12 mouse cellular contexts compared by ENCODE assay signal in the genomic region with DNA sequence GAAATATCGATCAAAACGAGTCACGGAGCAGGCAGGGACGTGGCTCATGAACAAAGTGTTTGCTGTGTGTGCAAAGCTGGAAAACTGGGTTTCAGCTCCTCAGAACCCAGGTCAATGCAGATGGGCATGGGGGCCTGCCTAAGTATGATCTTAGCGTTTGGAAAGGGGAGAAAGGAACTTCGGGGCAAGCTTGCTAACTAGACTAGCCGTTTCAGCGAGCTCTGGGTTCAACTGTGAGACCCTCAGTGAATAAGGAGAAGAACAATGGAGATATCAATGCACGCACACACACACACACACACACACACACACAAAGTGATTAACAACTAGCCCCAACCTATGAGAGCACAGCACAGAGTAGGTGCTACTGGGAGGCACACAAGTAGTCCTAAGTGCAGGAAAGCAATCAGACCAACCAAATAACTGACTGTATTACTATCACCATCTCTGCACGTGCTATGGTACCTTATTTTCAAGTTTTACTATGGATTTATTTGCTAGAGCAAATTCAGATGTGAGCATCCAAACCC.
DNase-seq lines count a peak whose midpoint lies in the region; ATAC-seq lines count a peak whose summit lies in the region.
"Had no signal": no experiment of that assay in that cellular context is flagged by ENCODE, and none has a peak within 500 bp of the region (broad histone marks: within the 10 kb centered on the region; RNA-seq: fewer than 3 reads in every experiment).

No protein-coding gene starts in this region.

- H3K4me1 ChIP-seq in heart, embryonic 16.5 days (ENCODE audit: control insufficient read depth, insufficient read depth, low read length), result peaks cover 12% of the 10 kb centered on the region
- peaks cover 28% of the 10 kb centered on the region for H3K4me1 ChIP-seq in embryonic facial prominence, embryonic 14.5 days (ENCODE audit: control insufficient read depth, insufficient read depth, low read length)
- peaks cover 14% of the 10 kb centered on the region for H3K4me1 ChIP-seq in intestine, embryonic 15.5 days (replicated peaks)
- H3K4me1 ChIP-seq in neural tube, embryonic 13.5 days (replicated peaks), result peaks cover 23% of the 10 kb centered on the region

- H3K9ac ChIP-seq in heart, embryonic 16.5 days (ENCODE audit: low read length), result no peak overlapping the region
- H3K9ac ChIP-seq in embryonic facial prominence, embryonic 14.5 days (ENCODE audit: low read depth, low read length), result peak overlapping the region; percentile 11; the same call in 1 of the 2 replicates
- H3K9ac ChIP-seq in intestine, embryonic 15.5 days, result no peak overlapping the region
- H3K9ac ChIP-seq in neural tube, embryonic 13.5 days, result 0 out of 2 replicates have a peak overlapping the region, but pooled peaks have one; percentile 17
- H3K9ac ChIP-seq: liver, embryonic 14.5 days had no signal

- no peaks in the 10 kb centered on the region for H3K27me3 ChIP-seq in heart, embryonic 16.5 days (ENCODE audit: control insufficient read depth, insufficient read depth, low read length)
- no peaks in the 10 kb centered on the region for H3K27me3 ChIP-seq in embryonic facial prominence, embryonic 14.5 days (replicated peaks; ENCODE audit: control insufficient read depth, insufficient read depth, low read length)
- H3K27me3 ChIP-seq in intestine, embryonic 15.5 days (replicated peaks), result no peaks in the 10 kb centered on the region
- H3K27me3 ChIP-seq in neural tube, embryonic 13.5 days, result no peaks in the 10 kb centered on the region

- H3K9me3 ChIP-seq in heart, embryonic 16.5 days (replicated peaks; ENCODE audit: control insufficient read depth, low read length), result no peaks in the 10 kb centered on the region
- no peaks in the 10 kb centered on the region for H3K9me3 ChIP-seq in embryonic facial prominence, embryonic 14.5 days (ENCODE audit: control insufficient read depth, low read length)
- H3K9me3 ChIP-seq in intestine, embryonic 15.5 days, result no peaks in the 10 kb centered on the region
- H3K9me3 ChIP-seq in neural tube, embryonic 13.5 days, result no peaks in the 10 kb centered on the region
- H3K9me3 ChIP-seq: G1E had no signal

- ATAC-seq in heart, embryonic 16.5 days (replicated peaks; ENCODE audit: extremely low read depth, insufficient read depth, low FRiP score), result no peak
- ATAC-seq in embryonic facial prominence, embryonic 14.5 days (ENCODE audit: low read depth), result no peak
- peak; percentile 44 for ATAC-seq in intestine, embryonic 15.5 days
- no peak for ATAC-seq in neural tube, embryonic 13.5 days (ENCODE audit: low read depth)

- DNase-seq in heart, postnatal 14 days, result no peak
- no peak for DNase-seq in embryonic facial prominence, embryonic 14.5 days (ENCODE audit: low spot score)
- no peak for DNase-seq in spleen, postnatal 4 days (ENCODE audit: low spot score in 2 of 2)
- DNase-seq in adrenal gland, postnatal 36 days, result no peak
- no peak for DNase-seq in gastrocnemius, postnatal 10 days
- DNase-seq: adrenal gland, postnatal 14 days; thymus, adult 18-20 months had no signal

- no peak overlapping the region for H3K27ac ChIP-seq in heart, embryonic 16.5 days (ENCODE audit: low read length)
- peak overlapping the region; percentile 83; the same call in 1 of the 2 replicates for H3K27ac ChIP-seq in embryonic facial prominence, embryonic 14.5 days (replicated peaks; ENCODE audit: low read depth, low read length)
- H3K27ac ChIP-seq in intestine, embryonic 15.5 days, result 0 out of 2 replicates have a peak overlapping the region, but pooled peaks have one; percentile 3
- H3K27ac ChIP-seq in neural tube, embryonic 13.5 days (replicated peaks), result no peak overlapping the region
- H3K27ac ChIP-seq: liver, embryonic 14.5 days had no signal

- H3K4me2 ChIP-seq in heart, embryonic 16.5 days (ENCODE audit: low read depth, low read length), result peak overlapping the region; percentile 31; the same call in 1 of the 2 replicates
- peak overlapping the region; percentile 38; the same call in 1 of the 2 replicates for H3K4me2 ChIP-seq in embryonic facial prominence, embryonic 14.5 days (ENCODE audit: low read depth, low read length)
- H3K4me2 ChIP-seq in intestine, embryonic 15.5 days (replicated peaks), result peak overlapping the region; percentile 7; the same call in 1 of the 2 replicates
- H3K4me2 ChIP-seq in neural tube, embryonic 13.5 days, result peak overlapping the region; percentile 32

- H3K4me3 ChIP-seq in heart, embryonic 16.5 days (ENCODE audit: low read length), result no peak overlapping the region
- H3K4me3 ChIP-seq in embryonic facial prominence, embryonic 14.5 days (ENCODE audit: low read depth, low read length), result no peak overlapping the region
- no peak overlapping the region for H3K4me3 ChIP-seq in intestine, embryonic 15.5 days (replicated peaks)
- no peak overlapping the region for H3K4me3 ChIP-seq in neural tube, embryonic 13.5 days

- WGBS in heart, embryonic 16.5 days, result 47% methylated on average over 10 of the region's 10 CpGs
- WGBS in embryonic facial prominence, embryonic 14.5 days, result 34% methylated on average over 10 of the region's 10 CpGs
- WGBS in intestine, embryonic 15.5 days, result 35% methylated on average over 10 of the region's 10 CpGs
- 15% methylated on average over 10 of the region's 10 CpGs for whole genome bisulfite sequencing in neural tube, embryonic 13.5 days

- H3K36me3 ChIP-seq in heart, embryonic 16.5 days (ENCODE audit: control insufficient read depth, insufficient read depth), result no peaks in the 10 kb centered on the region
- H3K36me3 ChIP-seq in embryonic facial prominence, embryonic 14.5 days (ENCODE audit: control insufficient read depth, insufficient read depth, low read length), result no peaks in the 10 kb centered on the region
- no peaks in the 10 kb centered on the region for H3K36me3 ChIP-seq in intestine, embryonic 15.5 days
- H3K36me3 ChIP-seq in neural tube, embryonic 13.5 days, result no peaks in the 10 kb centered on the region
- H3K36me3 ChIP-seq: G1E had no signal

- intact Hi-C loops in heart, postnatal 14 days (cut with DNase I), result no loop called here

Comparison
In these comparisons a context has a peak if more than half of its experiments do, and no peak if none do; other contexts are left out.
1. H3K27ac ChIP-seq: peak in embryonic facial prominence, embryonic 14.5 days (single experiment) and intestine, embryonic 15.5 days (single experiment); none in heart, embryonic 16.5 days (single experiment) and neural tube, embryonic 13.5 days (single experiment).
2. H3K9ac ChIP-seq: peak in embryonic facial prominence, embryonic 14.5 days (single experiment) and neural tube, embryonic 13.5 days (single experiment); none in heart, embryonic 16.5 days (single experiment) and intestine, embryonic 15.5 days (single experiment).
3. Peak in every context shown above with its lines, with median percentiles within 50 percentile points of each other: H3K4me2 ChIP-seq.